In the genomic region with DNA sequence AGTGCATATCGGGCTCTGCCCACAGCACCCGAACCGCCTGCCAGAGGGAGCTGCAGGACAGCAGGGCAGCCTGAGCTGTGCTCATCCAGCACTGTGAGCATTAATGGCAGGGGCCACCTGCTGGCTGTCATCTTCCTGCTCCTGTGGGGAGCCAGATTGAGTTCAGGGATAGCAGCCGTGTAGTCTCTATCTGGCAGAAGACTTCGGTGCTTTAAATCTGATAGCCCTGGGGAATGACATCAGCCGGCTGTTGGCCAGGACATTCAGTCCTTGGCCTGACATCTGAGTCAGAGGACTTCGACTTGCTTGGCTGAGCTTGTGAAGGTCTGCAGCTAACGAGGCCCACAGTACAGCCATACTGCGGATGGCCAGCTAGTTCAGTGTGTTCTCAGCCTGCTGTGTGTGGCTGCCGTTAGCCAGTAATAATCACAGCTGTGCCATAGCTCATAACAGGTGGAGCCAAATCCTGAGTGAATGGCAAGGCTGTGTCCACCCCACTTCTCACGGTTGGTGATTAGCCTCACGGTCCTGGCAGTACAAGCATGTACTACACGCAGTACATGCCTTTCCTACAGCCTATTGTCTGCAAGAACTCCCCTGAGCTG, we compare ENCODE assay signal across 8 mouse cellular contexts. TPM values are rescaled to one million over a fixed set of nuclear protein-coding genes. Genes with fewer than 3 reads are reported as not detected.
A peak's percentile ranks its signal among the peaks of the same experiment; 100 is the strongest.
DNase-seq lines count a peak whose midpoint lies in the region; ATAC-seq and TF ChIP-seq lines count a peak whose summit lies in the region.

No protein-coding gene starts in this region.

- peaks cover 3% of the 10 kb centered on the region for H3K4me1 ChIP-seq in intestine, embryonic 16.5 days (ENCODE audit: control insufficient read depth, insufficient read depth, low read length)
- peaks cover 29% of the 10 kb centered on the region for H3K4me1 ChIP-seq in liver, postnatal 0 days (ENCODE audit: insufficient read depth)

- ATAC-seq in intestine, embryonic 16.5 days: peak; percentile 75
- ATAC-seq in liver, postnatal 0 days: peak; percentile 70
- no peak for ATAC-seq in activated CD4-positive, CD25-positive, alpha-beta regulatory T cell, adult 4 months

- peak; percentile 30; the same call in 1 of the 2 replicates for TF ChIP-seq EP300 in liver, postnatal 0 days (IDR thresholded peaks at IDR 0.05; ENCODE audit: low read depth)

- no peaks in the 10 kb centered on the region for H3K36me3 ChIP-seq in intestine, embryonic 16.5 days (ENCODE audit: control insufficient read depth, insufficient read depth, low read length)
- H3K36me3 ChIP-seq in liver, postnatal 0 days (replicated peaks; ENCODE audit: insufficient read depth, low read length): no peaks in the 10 kb centered on the region; the same call in 1 of the 2 replicates

- TF ChIP-seq CTCF in liver, postnatal 0 days (IDR thresholded peaks at IDR 0.05; ENCODE audit: low read depth): peak; percentile 66

- WGBS in intestine, embryonic 16.5 days: 46% methylated on average over 13 of the region's 13 CpGs
- WGBS in liver, postnatal 0 days (ENCODE audit: insufficient replicate concordance): 66% methylated on average over 13 of the region's 13 CpGs

- no peak overlapping the region for H3K4me2 ChIP-seq in intestine, embryonic 16.5 days (ENCODE audit: low read depth, low read length)
- H3K4me2 ChIP-seq in liver, postnatal 0 days (ENCODE audit: low read depth, low read length): no peak overlapping the region

- no peak overlapping the region for H3K9ac ChIP-seq in intestine, embryonic 16.5 days (ENCODE audit: low read depth, low read length)
- H3K9ac ChIP-seq in liver, postnatal 0 days (replicated peaks): no peak overlapping the region

- no peaks in the 10 kb centered on the region for H3K27me3 ChIP-seq in intestine, embryonic 16.5 days (replicated peaks; ENCODE audit: control insufficient read depth, insufficient read depth, low read length)
- H3K27me3 ChIP-seq in liver, postnatal 0 days (ENCODE audit: insufficient read depth, low read length): no peaks in the 10 kb centered on the region

- peak overlapping the region; percentile 43 for H3K27ac ChIP-seq in intestine, embryonic 16.5 days (ENCODE audit: low read length)
- H3K27ac ChIP-seq in liver, postnatal 0 days (ENCODE audit: low read depth): no peak overlapping the region

- peak; percentile 43 for DNase-seq in layer of hippocampus, adult 11-12 months (ENCODE audit: low spot score)
- DNase-seq in layer of hippocampus, postnatal 25 days (ENCODE audit: extremely low spot score in 1 of 2, low spot score in 1 of 2): no peak
- DNase-seq in cerebellum, postnatal 25 days: peak; percentile 60 to 64
- peak; percentile 73 to 89 for DNase-seq in gastrocnemius, postnatal 4 days (ENCODE audit: low spot score in 2 of 2)
- no peak for DNase-seq in liver, postnatal 0 days
- DNase-seq in ovary, postnatal 14 days (ENCODE audit: low spot score): peak; percentile 54

- no peak overlapping the region for H3K4me3 ChIP-seq in intestine, embryonic 16.5 days (ENCODE audit: low read length)
- H3K4me3 ChIP-seq in liver, postnatal 0 days (ENCODE audit: low read depth, low read length): no peak overlapping the region

- H3K9me3 ChIP-seq in intestine, embryonic 16.5 days (ENCODE audit: control insufficient read depth, low read length): no peaks in the 10 kb centered on the region
- H3K9me3 ChIP-seq in liver, postnatal 0 days (ENCODE audit: low read length): no peaks in the 10 kb centered on the region

RNA-seq across cellular contexts. Expression of gene Fignl1, which starts 35.7 kb away (rescaled TPM):
- total RNA-seq in layer of hippocampus, postnatal 25 days (2021): 1 to 10 TPM; 1.1 to 2.6 TPM
- 10 to 100 TPM; 10.3 to 12.1 TPM for total RNA-seq in gastrocnemius, postnatal 4 days (2021)
- 38.1 and 40.4 TPM in 2 replicates for polyA plus RNA-seq in intestine, embryonic 16.5 days (2015; fragmentation: Nextera tagmentation; extraction: Ambion mirVana)
- polyA plus RNA-seq in liver, postnatal 0 days (2015; fragmentation: Nextera tagmentation; extraction: Ambion mirVana): 26.1 and 31.2 TPM in 2 replicates
- 10 to 100 TPM; 23.8 to 32.5 TPM for polyA plus RNA-seq in activated CD4-positive, CD25-positive, alpha-beta regulatory T cell, adult 4 months (2017; shearing (Covaris generic))

RNA-seq across cellular contexts. Expression of gene Ddc, which starts 53.5 kb away (rescaled TPM):
- total RNA-seq in layer of hippocampus, postnatal 25 days (2021): 10 to 100 TPM; 11.8 to 12.2 TPM
- total RNA-seq in gastrocnemius, postnatal 4 days (2021): 10 to 100 TPM; 60.0 to 67.4 TPM
- polyA plus RNA-seq in intestine, embryonic 16.5 days (2015; fragmentation: Nextera tagmentation; extraction: Ambion mirVana): 44.0 and 44.7 TPM in 2 replicates
- 17.5 and 19.5 TPM in 2 replicates for polyA plus RNA-seq in liver, postnatal 0 days (2015; fragmentation: Nextera tagmentation; extraction: Ambion mirVana)
- polyA plus RNA-seq in activated CD4-positive, CD25-positive, alpha-beta regulatory T cell, adult 4 months (2017; shearing (Covaris generic)): 1 to 10 TPM; 1.9 to 2.4 TPM

Comparison
In these comparisons a context has a peak if more than half of its experiments do, and no peak if none do; other contexts are left out.
1. DNase-seq: peak in layer of hippocampus, adult 11-12 months (single experiment), cerebellum, postnatal 25 days (2 of 2), gastrocnemius, postnatal 4 days (2 of 2) and ovary, postnatal 14 days (single experiment); none in layer of hippocampus, postnatal 25 days (0 of 2) and liver, postnatal 0 days (single experiment).